Mouse (Mus musculus): Measurements from ENCODE around the gene Gpc5. TPM values are rescaled to one million over a fixed set of nuclear protein-coding genes. Genes with fewer than 3 reads are reported as not detected.

Gpc5 gene
- total RNA-seq, 1 experiment from 2014 or later: not detected

- ATAC-seq (replicated peaks; ENCODE audit: insufficient number of reproducible peaks, low FRiP score, low TSS enrichment, poor library complexity, severe bottlenecking): no peak
Measured at GRCm38 (mm10) chr14:115633311-115633710, 541.3 kb downstream of the Gpc5 start.

- ATAC-seq (replicated peaks; ENCODE audit: insufficient number of reproducible peaks, low FRiP score, low TSS enrichment, poor library complexity, severe bottlenecking): no peak
Measured at GRCm38 (mm10) chr14:115679875-115680274, 587.9 kb downstream of the Gpc5 start.

GRCm38 (mm10) chr14:115746013-115746412, 654.0 kb downstream of the Gpc5 start:
- no peak for ATAC-seq (replicated peaks; ENCODE audit: insufficient number of reproducible peaks, low FRiP score, low TSS enrichment, poor library complexity, severe bottlenecking)

GRCm38 (mm10) chr14:115760241-115760640, 668.2 kb downstream of the Gpc5 start:
- no peak for ATAC-seq (replicated peaks; ENCODE audit: insufficient number of reproducible peaks, low FRiP score, low TSS enrichment, poor library complexity, severe bottlenecking)

GRCm38 (mm10) chr14:115779382-115780177, 687.6 kb downstream of the Gpc5 start:
- ATAC-seq (replicated peaks; ENCODE audit: insufficient number of reproducible peaks, low FRiP score, low TSS enrichment, poor library complexity, severe bottlenecking): no peak

- no peak for ATAC-seq (replicated peaks; ENCODE audit: insufficient number of reproducible peaks, low FRiP score, low TSS enrichment, poor library complexity, severe bottlenecking)
Measured at GRCm38 (mm10) chr14:115804751-115805150, 712.7 kb downstream of the Gpc5 start.

- ATAC-seq (replicated peaks; ENCODE audit: insufficient number of reproducible peaks, low FRiP score, low TSS enrichment, poor library complexity, severe bottlenecking): no peak
Measured at GRCm38 (mm10) chr14:115819021-115819420, 727.0 kb downstream of the Gpc5 start.

- no peak for ATAC-seq (replicated peaks; ENCODE audit: insufficient number of reproducible peaks, low FRiP score, low TSS enrichment, poor library complexity, severe bottlenecking)
Measured at GRCm38 (mm10) chr14:115821657-115822056, 729.6 kb downstream of the Gpc5 start.

- ATAC-seq (replicated peaks; ENCODE audit: insufficient number of reproducible peaks, low FRiP score, low TSS enrichment, poor library complexity, severe bottlenecking): no peak
Measured at GRCm38 (mm10) chr14:115830485-115830884, 738.5 kb downstream of the Gpc5 start.

- ATAC-seq (replicated peaks; ENCODE audit: insufficient number of reproducible peaks, low FRiP score, low TSS enrichment, poor library complexity, severe bottlenecking): no peak
Measured at GRCm38 (mm10) chr14:115831219-115831755, 739.3 kb downstream of the Gpc5 start.

GRCm38 (mm10) chr14:115831854-115832625, 740.0 kb downstream of the Gpc5 start:
- no peak for ATAC-seq (replicated peaks; ENCODE audit: insufficient number of reproducible peaks, low FRiP score, low TSS enrichment, poor library complexity, severe bottlenecking)

- ATAC-seq (replicated peaks; ENCODE audit: insufficient number of reproducible peaks, low FRiP score, low TSS enrichment, poor library complexity, severe bottlenecking): no peak
Measured at GRCm38 (mm10) chr14:115843783-115844182, 751.8 kb downstream of the Gpc5 start.

GRCm38 (mm10) chr14:115844773-115845427, 752.9 kb downstream of the Gpc5 start:
- ATAC-seq (replicated peaks; ENCODE audit: insufficient number of reproducible peaks, low FRiP score, low TSS enrichment, poor library complexity, severe bottlenecking): no peak

GRCm38 (mm10) chr14:115869127-115869526, 777.1 kb downstream of the Gpc5 start:
- ATAC-seq (replicated peaks; ENCODE audit: insufficient number of reproducible peaks, low FRiP score, low TSS enrichment, poor library complexity, severe bottlenecking): no peak

GRCm38 (mm10) chr14:115976062-115976461, 884.0 kb downstream of the Gpc5 start:
- ATAC-seq (replicated peaks; ENCODE audit: insufficient number of reproducible peaks, low FRiP score, low TSS enrichment, poor library complexity, severe bottlenecking): no peak

GRCm38 (mm10) chr14:115979233-115979632, 887.2 kb downstream of the Gpc5 start:
- ATAC-seq (replicated peaks; ENCODE audit: insufficient number of reproducible peaks, low FRiP score, low TSS enrichment, poor library complexity, severe bottlenecking): no peak

- no peak for ATAC-seq (replicated peaks; ENCODE audit: insufficient number of reproducible peaks, low FRiP score, low TSS enrichment, poor library complexity, severe bottlenecking)
Measured at GRCm38 (mm10) chr14:115990764-115991163, 898.7 kb downstream of the Gpc5 start.

- ATAC-seq (replicated peaks; ENCODE audit: insufficient number of reproducible peaks, low FRiP score, low TSS enrichment, poor library complexity, severe bottlenecking): no peak
Measured at GRCm38 (mm10) chr14:115993520-115994106, 901.6 kb downstream of the Gpc5 start.

- ATAC-seq (replicated peaks; ENCODE audit: insufficient number of reproducible peaks, low FRiP score, low TSS enrichment, poor library complexity, severe bottlenecking): no peak
Measured at GRCm38 (mm10) chr14:115998931-115999330, 906.9 kb downstream of the Gpc5 start.

All from monocyte, adult 5-6 weeks (primary cell).